In genomic region chr7:49209526-49209925, GRCm38 (mm10) we compare ENCODE assay signal across 10 mouse cellular contexts.
A peak's percentile ranks its signal among the peaks of the same experiment; 100 is the strongest.
DNase-seq lines count a peak whose midpoint lies in the region; ATAC-seq lines count a peak whose summit lies in the region.
"Had no signal": no experiment of that assay in that cellular context is flagged by ENCODE, and none has a peak within 500 bp of the region (broad histone marks: within the 10 kb centered on the region; RNA-seq: fewer than 3 reads in every experiment).

No protein-coding gene starts in this region.

- no peak overlapping the region for H3K4me3 ChIP-seq in forebrain, embryonic 15.5 days
- no peak overlapping the region for H3K4me3 ChIP-seq in forebrain, embryonic 16.5 days (replicated peaks; ENCODE audit: low read length)

- no peaks in the 10 kb centered on the region for H3K9me3 ChIP-seq in forebrain, embryonic 15.5 days
- no peaks in the 10 kb centered on the region for H3K9me3 ChIP-seq in forebrain, embryonic 16.5 days (ENCODE audit: control insufficient read depth, low read length)

- WGBS in forebrain, embryonic 15.5 days: 52% methylated on average over 7 of the region's 7 CpGs
- WGBS in forebrain, embryonic 16.5 days: 50% methylated on average over 7 of the region's 7 CpGs

- intact Hi-C loops in heart, postnatal 25 days (cut with DNase I): no loop called here
- intact Hi-C loops in left cerebral cortex, postnatal 25 days (cut with DNase I): loop anchor here (5.0 kb wide), 1 partner anchor 38 kb away; no protein-coding TSS in a partner anchor

- no peak overlapping the region for H3K4me2 ChIP-seq in forebrain, embryonic 15.5 days (replicated peaks)
- no peak overlapping the region for H3K4me2 ChIP-seq in forebrain, embryonic 16.5 days (ENCODE audit: low read length)

- H3K36me3 ChIP-seq in forebrain, embryonic 15.5 days: no peaks in the 10 kb centered on the region
- no peaks in the 10 kb centered on the region for H3K36me3 ChIP-seq in forebrain, embryonic 16.5 days (ENCODE audit: control insufficient read depth, insufficient read depth)

- no peak overlapping the region for H3K9ac ChIP-seq in forebrain, embryonic 15.5 days (replicated peaks)
- no peak overlapping the region for H3K9ac ChIP-seq in forebrain, embryonic 16.5 days (replicated peaks; ENCODE audit: low read depth, low read length)

- DNase-seq in R1 (ENCODE audit: low read depth, low spot score): peak; percentile 16
- peak; percentile 40 for DNase-seq in heart, postnatal 25 days (ENCODE audit: low spot score)
- peak; percentile 44 to 47 for DNase-seq in kidney, postnatal 4 days
- no peak for DNase-seq in right cerebral cortex, postnatal 14 days
- DNase-seq in left cerebral cortex, postnatal 25 days (ENCODE audit: low spot score in 2 of 2): no peak
- DNase-seq: cerebellum, adult 11-12 months; liver had no signal

- H3K27ac ChIP-seq in forebrain, embryonic 15.5 days (replicated peaks): no peak overlapping the region
- H3K27ac ChIP-seq in forebrain, embryonic 16.5 days (ENCODE audit: low read length): no peak overlapping the region

- ATAC-seq in forebrain, embryonic 15.5 days (replicated peaks): peak; percentile 24; the same call in 1 of the 2 replicates
- no peak for ATAC-seq in forebrain, embryonic 16.5 days
- no peak for ATAC-seq in frontal cortex, adult (ENCODE audit: low TSS enrichment)

- H3K4me1 ChIP-seq in forebrain, embryonic 15.5 days: no peaks in the 10 kb centered on the region
- H3K4me1 ChIP-seq in forebrain, embryonic 16.5 days (replicated peaks; ENCODE audit: control insufficient read depth, insufficient read depth, low read length): 0 out of 2 replicates have a peak, but pooled peaks cover 2% of the 10 kb centered on the region

- H3K27me3 ChIP-seq in forebrain, embryonic 15.5 days: no peaks in the 10 kb centered on the region
- H3K27me3 ChIP-seq in forebrain, embryonic 16.5 days (replicated peaks; ENCODE audit: control insufficient read depth, insufficient read depth, low read length): no peaks in the 10 kb centered on the region

Comparison
In these comparisons a context has a peak if more than half of its experiments do, and no peak if none do; other contexts are left out.
1. DNase-seq: peak in R1 (single experiment), heart, postnatal 25 days (single experiment) and kidney, postnatal 4 days (2 of 2); none in right cerebral cortex, postnatal 14 days (single experiment) and left cerebral cortex, postnatal 25 days (0 of 2).